Mouse (Mus musculus) cerebellum, postnatal 14 days (tissue): ENCODE measurements around the gene Hist1h3c.
A peak's percentile ranks its signal among the peaks of the same experiment; 100 is the strongest.
"Not testable (repeated sequence)": the region's sequence is repeated elsewhere in the genome, so short reads cannot be mapped to it uniquely, and the experiment has no call there.

Experiments
- DNase-seq, 2 experiments: peaks; one replicate each; pipeline ENCODE4 v3.0.0; 2021; ENCODE audit warnings: mixed read lengths in 2 of 2

Hist1h3c gene

GRCm38 (mm10) chr13:23739069-23739921 is 6.1 kb downstream of the Hist1h3c start:
- peak; percentile 87 to 88 for DNase-seq

GRCm38 (mm10) chr13:23738677-23739068 is 6.7 kb downstream of the Hist1h3c start, which contains the start of gene Hist1h1c:
Gene Hist1h1c, plus strand, starts transcription at chr13:23738808.
- peak; percentile 76 to 83 for DNase-seq

DNA sequence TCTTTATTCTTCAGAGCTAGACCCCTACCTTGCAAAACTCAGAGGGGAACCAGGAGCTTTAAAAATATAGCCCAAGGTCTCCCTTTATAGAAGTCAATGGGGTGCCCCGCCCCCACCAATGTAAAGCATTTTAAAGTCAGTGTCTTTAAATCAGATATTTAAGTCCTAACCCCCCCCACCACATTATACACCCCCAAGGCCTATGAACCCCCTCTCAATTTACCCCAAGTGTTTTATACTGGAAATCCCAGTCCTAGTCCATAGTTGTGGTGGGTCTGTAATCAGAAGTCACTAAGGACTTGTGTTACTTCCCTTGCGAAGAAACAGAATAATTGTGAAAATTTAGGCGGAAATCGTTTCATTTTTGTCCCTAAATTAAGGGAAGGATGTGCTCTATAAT is 7.4 kb downstream of the Hist1h3c start:
- DNase-seq, result no peak

GRCm38 (mm10) chr13:23737091-23737490 is 8.3 kb downstream of the Hist1h3c start:
- no peak for DNase-seq

DNA sequence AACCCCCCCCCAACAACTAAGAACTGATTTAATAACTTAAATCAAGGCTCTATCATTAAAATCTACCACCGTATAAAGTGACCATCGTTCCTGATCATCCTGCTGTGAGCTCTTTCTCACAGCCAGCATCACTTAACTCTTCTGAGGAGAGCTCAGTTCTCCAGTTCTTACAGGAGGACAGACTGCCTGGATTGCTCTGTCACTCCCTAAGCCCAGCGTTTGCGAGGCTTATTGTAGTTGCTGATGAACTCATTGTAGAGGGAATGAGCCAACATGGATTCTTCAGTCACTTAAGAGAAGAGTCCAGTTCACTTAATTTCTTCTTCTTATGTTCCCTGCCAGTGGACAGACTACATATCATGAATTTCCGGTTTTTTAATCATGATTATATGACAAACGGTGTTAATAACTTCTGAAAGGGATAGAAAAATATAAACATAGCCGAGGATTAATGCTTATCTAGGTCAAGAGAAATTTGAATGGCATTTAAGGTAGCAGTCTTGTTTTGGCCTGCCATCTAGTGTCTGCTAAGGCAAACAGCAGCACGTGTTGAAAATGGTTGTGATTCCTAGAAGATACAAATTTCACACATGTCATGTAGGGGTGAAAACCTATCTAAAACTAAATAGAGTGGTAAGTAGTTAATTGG is 13.1 kb downstream of the Hist1h3c start:
- peak; percentile 45 for DNase-seq

DNA sequence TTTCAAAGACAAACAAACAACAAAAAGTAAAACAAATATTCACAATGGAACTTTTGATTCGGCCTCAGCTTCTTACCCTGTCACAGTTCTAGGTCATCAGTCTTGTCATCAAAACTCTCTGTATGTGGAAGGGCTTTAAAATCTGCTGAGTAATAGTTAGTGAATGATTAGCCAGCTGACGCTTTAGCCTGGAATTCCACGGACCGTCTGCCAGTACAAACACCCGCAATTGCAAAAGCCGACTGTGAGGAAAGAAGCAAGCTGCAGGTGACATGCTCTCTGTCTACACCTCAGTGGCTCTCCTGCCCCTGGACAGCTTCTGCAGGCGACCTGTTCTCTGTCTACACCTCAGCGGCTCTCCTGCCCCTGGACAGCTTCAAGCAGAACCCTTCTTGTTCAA is 14.9 kb downstream of the Hist1h3c start:
- DNase-seq, result no peak

DNA sequence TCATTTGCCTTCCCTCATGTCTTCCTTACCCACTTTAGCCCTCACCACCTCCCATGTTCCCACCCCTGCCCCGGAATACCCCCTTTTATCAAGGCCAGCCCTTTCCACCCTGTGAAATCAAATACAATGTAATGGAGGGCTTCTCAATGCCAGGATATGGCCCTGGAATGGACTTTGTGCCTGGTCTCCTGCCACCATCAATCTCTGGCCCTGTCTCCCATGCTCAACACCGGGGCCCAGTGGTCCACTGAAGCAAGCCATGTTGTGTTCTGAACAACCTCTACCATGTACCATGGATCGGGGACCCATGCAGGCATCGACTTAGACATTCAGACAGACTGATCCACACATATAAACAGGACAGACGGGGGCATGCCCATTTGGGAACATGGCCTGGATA is 15.7 kb downstream of the Hist1h3c start:
- no peak for DNase-seq

DNA sequence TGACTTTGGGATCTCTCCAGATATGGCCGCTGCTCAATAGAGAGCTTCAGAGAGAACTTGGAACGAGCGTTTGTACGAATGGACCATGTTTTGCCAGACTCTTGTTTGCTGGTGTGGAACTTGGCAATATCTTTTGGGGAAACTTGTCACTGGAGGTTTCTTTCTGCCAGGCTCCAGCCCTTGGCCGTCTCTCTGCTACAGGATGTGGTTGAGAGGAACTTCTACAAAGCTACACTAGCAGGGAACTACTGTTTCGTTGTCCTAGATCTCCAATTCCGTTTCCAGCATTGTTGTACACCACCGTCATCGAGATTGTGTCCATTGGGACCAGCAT is 16.2 kb downstream of the Hist1h3c start:
- DNase-seq, result no peak

- DNase-seq, result no peak
Measured at GRCm38 (mm10) chr13:23728472-23729191, 16.8 kb downstream of the Hist1h3c start.

GRCm38 (mm10) chr13:23725213-23725612 is 20.2 kb downstream of the Hist1h3c start:
- no peak for DNase-seq

GRCm38 (mm10) chr13:23724239-23724638 is 21.2 kb downstream of the Hist1h3c start:
- no peak for DNase-seq

DNA sequence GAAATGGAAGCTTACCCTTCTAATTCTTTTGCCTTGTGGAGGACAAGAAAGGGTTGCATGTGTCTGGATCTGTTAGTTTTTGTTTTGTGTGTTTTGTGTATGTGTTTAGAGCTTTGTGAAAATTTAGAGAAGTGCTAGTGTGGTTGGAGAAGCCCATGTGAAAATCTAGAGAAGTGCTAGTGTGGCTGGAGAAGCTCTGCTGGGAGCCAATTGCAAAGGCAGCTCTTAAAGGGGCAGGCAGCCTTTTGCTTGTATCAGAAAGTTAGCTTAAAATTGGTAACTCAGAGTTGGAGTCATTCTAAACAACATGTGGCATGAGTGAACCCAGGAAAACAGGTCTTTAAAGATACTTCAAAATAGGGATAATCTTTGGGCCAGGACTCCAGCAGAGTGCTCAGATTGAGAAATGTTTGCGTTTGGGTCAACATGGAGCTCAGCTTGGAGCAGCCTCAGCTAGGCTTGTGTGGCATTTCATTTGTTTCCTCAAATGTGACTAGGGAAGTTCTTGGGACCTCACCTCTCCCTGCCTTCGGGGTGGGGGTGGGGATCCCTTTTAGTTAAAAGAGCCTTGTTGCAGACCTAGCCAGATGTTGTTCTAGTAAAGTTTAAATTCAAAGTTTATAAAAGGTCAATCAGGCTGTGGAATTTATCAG is 27.7 kb downstream of the Hist1h3c start:
- not testable (repeated sequence) for DNase-seq

GRCm38 (mm10) chr13:23717176-23717575 is 28.2 kb downstream of the Hist1h3c start:
- no peak for DNase-seq

- DNase-seq, result no peak
Measured at GRCm38 (mm10) chr13:23716261-23717042, 28.9 kb downstream of the Hist1h3c start.

DNA sequence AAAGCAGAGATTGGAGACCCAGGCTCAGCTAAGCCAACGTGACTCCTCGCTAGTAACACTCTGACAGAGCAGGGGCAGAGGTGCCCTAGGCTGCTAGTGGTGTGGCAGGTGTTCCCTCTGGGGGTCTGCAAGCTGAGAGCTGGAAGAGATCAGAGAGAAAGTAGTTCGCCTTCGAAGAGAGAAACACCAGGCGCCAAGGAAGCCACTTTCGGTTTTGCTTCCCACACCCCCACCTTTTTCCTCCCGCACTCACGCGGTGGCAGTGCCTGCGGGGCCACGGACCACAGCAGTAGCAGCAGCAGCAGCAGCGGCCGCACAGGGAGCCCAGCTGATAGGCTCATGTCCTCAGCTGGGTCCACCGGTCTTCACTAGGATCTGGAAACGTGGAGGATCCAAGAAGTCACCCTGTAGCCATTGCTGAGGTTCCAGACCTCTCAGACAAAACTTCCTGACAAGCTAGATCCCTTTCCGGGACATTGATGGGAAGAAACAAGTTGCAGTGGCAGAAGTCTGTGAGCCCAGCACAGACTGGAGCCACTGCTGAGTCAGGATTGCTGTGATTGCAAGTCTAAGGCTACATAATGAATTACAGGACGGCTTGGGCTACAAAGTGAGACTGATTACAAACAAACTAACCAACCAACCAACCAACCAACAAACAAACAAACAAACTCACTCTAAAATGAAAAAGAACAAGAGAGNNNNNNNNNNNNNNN is 34.9 kb downstream of the Hist1h3c start, which contains the start of gene Hfe:
Gene Hfe, minus strand, starts transcription at position 481 of the 716 bp plus-strand sequence.
- DNase-seq, result peak in 1 of 2 experiments; percentile 28

GRCm38 (mm10) chr13:23709714-23710373 is 35.6 kb downstream of the Hist1h3c start:
- DNase-seq, result peak in 1 of 2 experiments; percentile 10

DNA sequence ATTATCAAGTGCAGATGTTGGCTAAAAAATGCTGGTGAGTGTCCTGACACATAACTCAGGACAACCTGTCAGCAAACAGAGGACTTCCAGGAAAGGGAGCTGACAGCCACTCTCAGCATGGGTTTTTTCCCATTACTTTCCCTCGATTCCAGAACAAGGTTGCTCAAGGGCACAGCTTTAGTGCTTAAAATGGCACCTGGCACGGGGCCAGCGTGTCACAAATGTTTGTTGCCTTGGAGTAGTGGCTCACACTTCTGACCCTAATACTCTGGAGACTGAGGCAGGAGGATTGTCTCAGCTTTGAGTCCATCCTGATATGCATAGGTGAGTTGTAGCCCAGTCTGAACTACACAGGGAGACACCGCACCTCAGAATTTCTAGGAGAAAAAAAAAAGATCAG is 36.7 kb downstream of the Hist1h3c start:
- DNase-seq, result no peak

- no peak for DNase-seq
Measured at GRCm38 (mm10) chr13:23708041-23708440, 37.4 kb downstream of the Hist1h3c start.

- no peak for DNase-seq
Measured at GRCm38 (mm10) chr13:23706771-23707170, 38.6 kb downstream of the Hist1h3c start.

DNA sequence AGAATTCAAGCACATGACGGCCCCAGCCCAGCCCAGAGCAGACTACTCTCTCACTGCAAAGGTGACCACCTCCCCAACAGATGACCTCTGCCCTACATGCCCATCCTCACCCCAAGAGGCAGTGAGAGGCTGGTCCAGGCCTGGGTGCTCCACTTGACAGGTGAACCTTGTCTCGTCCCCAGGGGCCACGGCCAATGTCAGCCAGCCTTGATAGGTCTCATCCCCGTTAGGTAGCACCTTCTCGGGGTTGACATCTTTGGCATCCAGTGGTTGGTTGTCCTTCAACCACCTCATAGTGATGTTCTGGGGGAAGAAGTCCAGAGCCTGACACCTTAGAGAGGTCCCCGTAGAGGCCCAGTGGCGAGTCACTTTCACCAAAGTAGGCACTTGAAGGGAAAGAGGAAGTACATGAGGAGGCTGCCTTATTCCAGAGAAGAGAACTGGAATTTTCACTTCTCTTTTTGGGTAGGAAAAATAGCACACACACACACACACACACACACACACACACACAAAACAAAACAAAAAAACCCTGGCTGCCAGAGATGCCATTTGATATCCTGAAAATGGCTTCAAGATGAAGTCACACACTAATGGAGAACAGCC is 39.5 kb downstream of the Hist1h3c start:
- no peak for DNase-seq
